Mouse (Mus musculus) liver, embryonic 14.5 days (tissue): ENCODE measurements at regions not wholly inside any gene's neighbourhood (a gene's known extent, or its start where the extent isn't known, plus 50 kb on each side); places are given as distances from the start of the nearest gene placed in this dataset.

Source experiments
- ATAC-seq: fragments of 200-750 bp; cut with Nextera tagmentation; 2 replicates; pipeline ENCODE4 v1.8.0; 2017; ENCODE audit warnings: moderate number of reproducible peaks, mild to moderate bottlenecking, moderate library complexity; ENCODE audit not compliant: insufficient read depth
- DNase-seq, 3 experiments: peaks; one replicate each; pipeline ENCODE4 v3.0.0-alpha.2; 2012 to 2013; ENCODE audit warnings: low read depth in 3 of 3, low spot score in 3 of 3
- H3K27ac ChIP-seq: fragments of 300-500 bp; sonication (generic); 2 replicates; pipeline ENCODE4 v1.5.1; 2014; ENCODE audit warnings: moderate library complexity, mild to moderate bottlenecking, control low read depth, inconsistent platforms
- H3K27me3 ChIP-seq: fragments of 300-500 bp; sonication (generic); 2 replicates; pipeline ENCODE4 v1.6.1; 2014; ENCODE audit warnings: mild to moderate bottlenecking, low read length, moderate library complexity; ENCODE audit not compliant: control insufficient read depth, insufficient read depth
- H3K36me3 ChIP-seq: fragments of 300-500 bp; sonication (generic); replicated peaks from 2 replicates; pipeline ENCODE4 v1.6.1; 2014; ENCODE audit warnings: low read depth; ENCODE audit not compliant: control insufficient read depth, insufficient read depth
- H3K4me1 ChIP-seq, 2 experiments: fragments of 200-500 bp in 1 of 2; fragments of 300-500 bp in 1 of 2; sonication (generic) in 1 of 2; replicated peaks; 2 replicates each; pipeline ENCODE4 v1.6.1; 2012 to 2014; ENCODE audit warnings: antibody characterized with exemption in 1 of 2, inconsistent platforms in 1 of 2, low read length in 1 of 2; ENCODE audit not compliant: control insufficient read depth in 2 of 2, insufficient read depth in 2 of 2
- H3K4me2 ChIP-seq: fragments of 300-500 bp; sonication (generic); 2 replicates; pipeline ENCODE4 v1.6.1; 2014; ENCODE audit warnings: low read depth, mild to moderate bottlenecking, control low read depth, moderate library complexity
- H3K4me3 ChIP-seq, 2 experiments: fragments of 200-500 bp in 1 of 2; fragments of 300-500 bp in 1 of 2; sonication (generic) in 1 of 2; 2 replicates each; pipeline ENCODE4 v1.5.1; 2012 to 2014; ENCODE audit warnings: low read depth in 2 of 2, low read length in 2 of 2, mild to moderate bottlenecking in 2 of 2, control low read depth in 1 of 2, inconsistent platforms in 1 of 2, moderate library complexity in 1 of 2; ENCODE audit not compliant: insufficient read depth in 1 of 2
- H3K9ac ChIP-seq: fragments of 300-500 bp; sonication (generic); replicated peaks from 2 replicates; pipeline ENCODE4 v1.6.1; 2014; ENCODE audit warnings: mild to moderate bottlenecking, control low read depth, moderate library complexity
- H3K9me3 ChIP-seq: fragments of 300-500 bp; sonication (generic); 2 replicates; pipeline ENCODE4 v1.6.1; 2016; ENCODE audit warnings: low read length, mixed read lengths; ENCODE audit not compliant: control insufficient read depth
- CTCF ChIP-seq: IDR thresholded peaks from 2 replicates; pipeline ENCODE4 v1.5.1; 2016; ENCODE audit warnings: antibody characterized with exemption, low read depth, control low read depth
- EP300 ChIP-seq: IDR thresholded peaks from 2 replicates; pipeline ENCODE4 v1.6.1; 2016; ENCODE audit warnings: antibody characterized with exemption, low read depth
- WGBS: fragments of 180-500 bp; shearing (Covaris S2); extraction: QIAGEN DNeasy Blood & Tissue Kit; methylation state at CpG from one replicate; pipeline ENCODE4 v1.1.7; 2014; ENCODE audit not compliant: insufficient replicate concordance; 5-methylcytosine and 5-hydroxymethylcytosine counted together

DNA sequence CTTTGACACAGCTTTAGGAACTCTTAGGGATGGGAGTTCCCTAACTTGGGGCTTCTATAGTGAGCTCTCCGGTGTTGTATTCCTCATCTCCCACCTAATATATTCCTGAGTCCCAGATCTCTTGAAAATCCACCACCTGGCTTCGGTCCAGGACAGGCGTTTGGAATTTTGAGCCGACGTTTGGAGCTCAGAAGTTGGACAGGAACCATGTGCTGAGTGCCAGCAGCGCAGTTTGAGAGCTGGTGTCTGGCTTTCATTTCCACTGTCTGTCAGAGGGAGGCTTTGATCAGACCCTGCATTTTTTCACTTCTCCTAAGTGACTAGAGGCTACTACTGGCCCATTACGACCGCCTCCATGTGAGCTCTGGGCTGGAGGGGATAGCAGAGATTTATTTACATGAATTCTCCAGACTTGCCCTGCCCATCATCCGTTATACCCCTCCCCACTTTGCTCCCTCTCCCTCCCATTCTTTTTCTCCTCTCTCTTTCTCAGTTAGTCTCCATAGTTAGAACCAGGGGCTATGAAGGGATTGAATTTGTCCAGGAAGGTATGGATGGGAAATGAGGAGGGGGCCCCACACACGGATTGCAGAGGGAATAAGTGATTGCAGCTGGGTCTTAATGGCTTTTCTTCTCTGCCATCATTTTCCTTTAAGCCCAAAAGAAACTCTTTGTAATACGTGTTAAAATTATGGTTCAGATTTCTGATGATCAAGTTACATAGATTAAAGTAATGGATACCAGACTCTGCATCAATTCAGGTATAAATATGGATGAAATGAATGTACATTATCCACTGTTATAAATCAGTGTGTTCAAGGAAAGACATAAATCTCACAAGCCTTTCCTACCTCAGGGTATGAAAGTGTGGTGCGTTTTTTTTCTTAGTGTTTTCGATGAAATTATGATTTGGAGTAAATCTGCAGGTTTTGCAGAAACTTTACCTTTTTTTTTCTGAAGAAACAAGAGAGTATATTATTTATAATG is 474.5 kb upstream of the Zfp462 start:
- DNase-seq (no peak), ATAC-seq (no peak)
- 61% methylated on average over 13 of the region's 13 CpGs for WGBS
- Histone ChIP-seq H3K36me3 (no peaks in the 10 kb centered on the region), H3K9ac (no peak overlapping the region), H3K27me3 (no peaks in the 10 kb centered on the region), H3K27ac (no peak overlapping the region), H3K4me2 (no peak overlapping the region), H3K4me3 (no peak overlapping the region), H3K4me1 (no peaks in the 10 kb centered on the region), H3K9me3 (no peaks in the 10 kb centered on the region)
- no peak for TF ChIP-seq EP300
- no peak for TF ChIP-seq CTCF

DNA sequence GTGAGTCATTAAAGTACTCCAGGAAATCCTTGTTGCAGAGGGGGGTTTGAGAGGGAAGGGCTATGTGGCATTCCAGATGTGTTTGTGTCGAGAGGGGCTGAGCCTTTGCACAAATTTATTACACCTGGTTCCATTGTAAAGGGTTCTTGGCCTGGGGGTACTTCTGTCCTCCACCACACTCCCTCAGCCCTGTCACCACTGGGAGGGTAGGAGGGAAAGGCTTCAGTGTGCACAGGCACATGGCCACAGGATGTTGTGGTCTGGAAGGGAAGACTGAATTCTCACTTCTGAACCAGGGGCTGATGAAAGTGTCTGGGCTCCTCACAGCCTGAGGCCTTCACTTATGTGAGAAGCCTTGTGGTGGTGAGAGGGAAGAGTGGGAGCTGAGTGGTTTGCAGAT is 473.8 kb upstream of the Zfp462 start:
- H3K9me3 ChIP-seq, result no peaks in the 10 kb centered on the region
- no peak overlapping the region for H3K27ac ChIP-seq
- H3K36me3 ChIP-seq, result no peaks in the 10 kb centered on the region
- no peak overlapping the region for H3K4me3 ChIP-seq
- 35% methylated on average over 1 of the region's 1 CpGs for WGBS
- DNase-seq (no peak), ATAC-seq (no peak)
- no peaks in the 10 kb centered on the region for H3K4me1 ChIP-seq
- TF ChIP-seq CTCF (no peak), EP300 (no peak)
- H3K4me2 ChIP-seq, result no peak overlapping the region
- H3K27me3 ChIP-seq, result no peaks in the 10 kb centered on the region
- H3K9ac ChIP-seq, result no peak overlapping the region

DNA sequence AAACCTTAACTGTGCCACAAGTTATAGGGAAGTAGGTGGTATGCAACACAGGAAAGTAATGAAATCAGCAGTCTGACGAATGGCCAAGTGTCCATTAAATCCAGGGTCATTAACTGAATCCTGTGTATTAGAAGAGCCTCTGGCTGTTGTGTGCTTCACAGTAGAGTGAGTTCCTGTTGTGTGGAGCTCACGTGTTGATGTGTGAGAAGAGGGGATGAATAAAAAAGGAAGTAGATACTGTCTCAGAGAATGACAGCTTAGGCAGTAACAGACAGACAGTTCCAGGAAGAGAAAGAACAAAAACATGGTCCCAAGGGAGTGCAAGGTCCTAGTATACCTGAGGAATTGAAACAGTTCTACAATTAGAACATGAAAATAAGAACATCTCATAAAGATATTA is 463.1 kb upstream of the Zfp462 start:
- no peak for DNase-seq
- H3K9ac ChIP-seq, result no peak overlapping the region
- TF ChIP-seq CTCF, result no peak
- no peak for TF ChIP-seq EP300
- WGBS, result 19% methylated on average over 2 of the region's 2 CpGs
- H3K27ac ChIP-seq, result no peak overlapping the region
- no peak for ATAC-seq
- no peak overlapping the region for H3K4me2 ChIP-seq
- H3K4me3 ChIP-seq, result no peak overlapping the region
- H3K27me3 ChIP-seq, result no peaks in the 10 kb centered on the region
- no peaks in the 10 kb centered on the region for H3K4me1 ChIP-seq
- no peaks in the 10 kb centered on the region for H3K9me3 ChIP-seq
- no peaks in the 10 kb centered on the region for H3K36me3 ChIP-seq

DNA sequence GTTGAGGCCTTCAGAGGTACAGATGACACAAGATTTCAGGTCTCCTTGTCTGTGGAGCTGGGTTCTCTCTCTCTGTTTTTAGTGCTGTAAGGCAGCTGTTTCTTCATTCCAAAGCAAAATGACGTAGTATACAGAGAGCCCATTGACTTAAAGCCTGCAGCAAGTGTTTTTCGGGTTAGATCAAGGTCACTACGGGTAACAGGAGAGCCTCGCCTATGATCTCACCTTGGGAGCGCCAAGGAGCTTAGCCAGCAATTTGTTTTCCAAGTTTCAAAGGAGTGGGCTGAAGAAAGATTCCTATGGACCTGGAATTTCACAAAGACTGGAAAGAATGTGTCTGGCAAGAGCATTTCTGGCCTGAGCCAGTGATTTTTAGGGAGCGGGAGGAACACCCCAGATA is 451.8 kb upstream of the Zfp462 start:
- Histone ChIP-seq H3K27me3 (no peaks in the 10 kb centered on the region), H3K4me2 (no peak overlapping the region), H3K27ac (no peak overlapping the region), H3K36me3 (no peaks in the 10 kb centered on the region), H3K4me3 (no peak overlapping the region), H3K4me1 (no peaks in the 10 kb centered on the region), H3K9me3 (no peaks in the 10 kb centered on the region), H3K9ac (no peak overlapping the region)
- TF ChIP-seq EP300 (no peak), CTCF (no peak)
- WGBS, result 69% methylated on average over 6 of the region's 6 CpGs
- ATAC-seq (no peak), DNase-seq (no peak)

DNA sequence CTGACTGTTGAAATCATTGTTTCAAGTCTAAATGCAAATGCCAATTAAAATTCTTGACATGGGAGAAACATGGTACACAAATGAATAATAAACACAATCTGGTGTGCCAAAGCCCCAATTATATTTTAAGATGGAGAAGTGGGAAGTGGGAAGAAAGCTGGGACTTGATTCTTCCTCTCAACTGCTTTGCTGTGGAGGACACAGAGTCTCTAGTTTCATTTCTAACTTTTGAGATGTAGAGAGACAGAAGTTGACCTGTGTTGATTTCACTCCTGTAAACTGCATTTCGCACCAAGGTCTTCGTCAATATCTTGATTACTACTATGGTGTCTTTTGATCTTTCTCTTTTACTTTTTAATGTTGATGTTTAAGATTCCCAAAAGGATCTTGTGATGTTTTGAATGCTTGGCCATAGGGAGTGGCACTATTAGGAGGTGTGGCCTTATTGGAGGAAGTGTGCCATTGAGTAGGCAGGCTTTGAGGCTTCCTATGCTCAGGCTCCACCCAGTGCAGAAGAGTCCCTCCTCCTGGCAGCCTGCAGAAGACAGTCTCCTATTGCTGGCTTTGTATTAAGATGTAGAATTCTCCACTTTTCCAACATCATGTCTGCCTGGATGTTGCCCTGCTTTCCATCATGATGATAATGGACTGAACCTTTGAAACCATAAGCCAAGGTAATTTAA is 447.4 kb upstream of the Zfp462 start:
- TF ChIP-seq CTCF (no peak), EP300 (no peak)
- Histone ChIP-seq H3K27ac (no peak overlapping the region), H3K27me3 (no peaks in the 10 kb centered on the region), H3K9ac (no peak overlapping the region), H3K36me3 (no peaks in the 10 kb centered on the region), H3K9me3 (no peaks in the 10 kb centered on the region), H3K4me1 (no peaks in the 10 kb centered on the region), H3K4me2 (no peak overlapping the region), H3K4me3 (no peak overlapping the region)
- DNase-seq (no peak), ATAC-seq (no peak)
- WGBS, result 55% methylated on average over 2 of the region's 2 CpGs
